Mouse (Mus musculus) ES-E14 (cell line): ENCODE data around the gene Otop2. TPM values are rescaled to one million over a fixed set of nuclear protein-coding genes. Genes with fewer than 3 reads are reported as not detected.

Experiments used
- DNase-seq: peaks from one replicate; pipeline ENCODE4 v3.0.0-alpha.2; 2013; ENCODE audit warnings: low read depth, low spot score
- H3K27ac ChIP-seq: 2 replicates; pipeline ENCODE4 v1.5.1; 2012; ENCODE audit warnings: low read depth, mild to moderate bottlenecking, low read length, moderate library complexity, mixed read lengths; ENCODE audit not compliant: poor library complexity, insufficient read depth, severe bottlenecking
- H3K36me3 ChIP-seq: 2 replicates; pipeline ENCODE4 v1.6.1; 2012; ENCODE audit warnings: mild to moderate bottlenecking, low read length, moderate library complexity, mixed read lengths; ENCODE audit not compliant: control insufficient read depth, poor library complexity, insufficient read depth, severe bottlenecking
- H3K4me1 ChIP-seq, 2 experiments: fragments of 150-350 bp in 1 of 2; sonication (generic) in 1 of 2; 2 replicates each; pipeline ENCODE4 v1.6.1; 2012; ENCODE audit warnings: low read length in 2 of 2, mild to moderate bottlenecking in 1 of 2, mixed read lengths in 1 of 2; ENCODE audit not compliant: control insufficient read depth in 2 of 2, insufficient read depth in 2 of 2, poor library complexity in 1 of 2
- H3K4me3 ChIP-seq, 2 experiments: fragments of 150-350 bp in 1 of 2; sonication (generic) in 1 of 2; 2 replicates each; pipeline ENCODE4 v1.5.1; 2012; ENCODE audit warnings: low read length in 2 of 2, low read depth in 1 of 2, mild to moderate bottlenecking in 1 of 2, mixed read lengths in 1 of 2; ENCODE audit not compliant: insufficient read depth in 1 of 2, poor library complexity in 1 of 2, severe bottlenecking in 1 of 2
- H3K9ac ChIP-seq: 2 replicates; pipeline ENCODE4 v1.6.1; 2012; ENCODE audit warnings: low read depth, mild to moderate bottlenecking, low read length, mixed read lengths; ENCODE audit not compliant: poor library complexity, insufficient read depth, severe bottlenecking
- H3K9me3 ChIP-seq: fragments of 150-350 bp; sonication (generic); 2 replicates; pipeline ENCODE4 v1.6.1; 2012; ENCODE audit warnings: low read depth, mild to moderate bottlenecking, low read length; ENCODE audit not compliant: control insufficient read depth, insufficient read depth
- CHD2 ChIP-seq: IDR thresholded peaks from 2 replicates; pipeline ENCODE4 v1.6.1; 2014; ENCODE audit warnings: mild to moderate bottlenecking, low read depth, low read length, inconsistent platforms
- HCFC1 ChIP-seq: IDR thresholded peaks from 2 replicates; pipeline ENCODE4 v1.6.1; 2012; ENCODE audit warnings: low read length, inconsistent platforms, borderline replicate concordance; ENCODE audit not compliant: insufficient read depth
- MAFK ChIP-seq: IDR thresholded peaks from 2 replicates; pipeline ENCODE4 v1.6.1; 2014; ENCODE audit warnings: mild to moderate bottlenecking, low read depth, low read length, inconsistent platforms; ENCODE audit not compliant: insufficient read depth
- ZC3H11A ChIP-seq: IDR thresholded peaks from 2 replicates; pipeline ENCODE4 v1.6.1; 2012; ENCODE audit warnings: low read depth, mild to moderate bottlenecking, inconsistent platforms, low read length, borderline replicate concordance
- ZNF384 ChIP-seq: IDR thresholded peaks from 2 replicates; pipeline ENCODE4 v1.6.1; 2012; ENCODE audit warnings: low read depth, low read length, inconsistent platforms
- in situ Hi-C, 2 experiments: fragments of 600-800 bp; cut with MboI; formaldehyde crosslinking; loops; one replicate each; pipeline ENCODE4 v1.15.1; 2025; ENCODE audit warnings: low sequenced_read_pairs in 2 of 2, inconsistent platforms in 1 of 2; ENCODE audit not compliant: unreplicated experiment in 2 of 2
- total RNA-seq: library from RNA; depleted of rRNA; stranded (reverse); fragments of 300-350 nt; gene quantifications from 2 replicates; pipeline ENCODE4 v1.2.3, GENCODE M21; 2012

Otop2 gene
- total RNA-seq, 1 experiment, result 0.18 TPM

DNA sequence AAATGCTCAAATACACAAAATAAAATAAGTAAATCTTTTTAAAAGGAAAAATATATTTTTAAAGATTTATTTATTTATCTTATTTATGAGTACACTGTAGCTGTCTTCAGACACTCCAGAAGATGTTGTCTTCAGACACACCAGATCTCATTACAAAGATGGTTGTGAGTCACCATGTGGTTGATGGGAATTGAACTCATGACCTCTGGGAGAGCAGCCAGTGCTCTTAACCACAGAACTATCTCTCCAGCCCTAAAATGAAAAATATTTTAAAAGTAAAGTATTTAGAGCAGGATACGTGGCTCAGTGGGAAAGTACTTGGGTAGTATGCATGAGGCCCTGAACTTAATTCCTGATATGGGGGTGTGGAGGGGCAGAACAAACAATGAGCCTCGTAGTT lies 5.6 kb upstream of the Otop2 start:
- no peak for TF ChIP-seq ZNF384
- TF ChIP-seq CHD2, result no peak
- TF ChIP-seq MAFK, result no peak
- TF ChIP-seq ZC3H11A, result no peak
- TF ChIP-seq HCFC1, result no peak
- DNase-seq, result no peak
- Histone ChIP-seq H3K36me3 (no peaks in the 10 kb centered on the region), H3K9me3 (no peaks in the 10 kb centered on the region), H3K27ac (no peak overlapping the region), H3K4me1 (peaks cover 0 to 5% of the 10 kb centered on the region in 2 experiments; a peak in 1 of 4 replicates), H3K4me3 (no peak overlapping the region), H3K9ac (no peak overlapping the region)
- in situ Hi-C loops, result no loop called here

DNA sequence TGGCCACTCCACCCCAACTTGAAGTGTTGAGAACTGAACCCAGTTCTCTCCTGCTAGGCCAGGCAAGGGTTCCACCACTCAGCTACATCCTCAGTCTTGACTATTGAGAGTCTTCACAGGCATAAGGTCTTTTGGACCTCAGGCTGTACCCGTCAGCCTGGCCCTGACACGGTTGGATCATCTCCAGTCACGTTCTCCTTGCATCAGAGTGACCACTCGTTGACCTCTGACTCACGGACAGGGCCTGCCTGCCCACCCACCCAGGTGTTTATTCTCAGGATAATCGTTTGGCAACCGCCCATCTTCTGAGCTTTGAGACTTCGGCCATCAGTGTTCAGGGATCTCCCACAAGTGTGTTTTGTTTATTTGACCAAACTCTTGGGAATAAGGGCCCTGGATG lies 3.8 kb upstream of the Otop2 start:
- Histone ChIP-seq H3K27ac (no peak overlapping the region), H3K9ac (no peak overlapping the region), H3K4me1 (peaks cover 0 to 7% of the 10 kb centered on the region in 2 experiments; a peak in 1 of 4 replicates), H3K36me3 (no peaks in the 10 kb centered on the region), H3K9me3 (no peaks in the 10 kb centered on the region), H3K4me3 (no peak overlapping the region)
- in situ Hi-C loops, result no loop called here
- no peak for DNase-seq
- TF ChIP-seq HCFC1 (no peak), MAFK (no peak), ZC3H11A (no peak)

DNA sequence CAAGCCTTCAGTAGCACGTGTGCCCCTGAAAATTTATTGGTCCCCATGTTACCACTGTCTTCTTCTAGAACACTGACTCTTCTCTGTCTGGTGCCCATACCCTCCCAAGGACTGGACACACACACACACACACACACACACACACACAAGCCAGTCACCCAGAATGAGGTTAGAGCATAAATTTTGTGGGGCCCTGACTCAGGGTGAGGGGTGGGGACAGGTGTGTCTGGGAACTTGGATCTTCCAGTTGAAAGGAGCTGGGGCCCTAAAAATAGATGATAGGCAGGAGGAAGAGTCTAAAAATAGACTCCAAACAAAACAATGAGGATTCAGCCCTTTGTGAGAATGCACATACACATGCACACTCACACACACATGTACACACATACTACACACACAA lies 1.8 kb downstream of the Otop2 start:
- in situ Hi-C loops, result no loop called here
- TF ChIP-seq HCFC1, result no peak

DNA sequence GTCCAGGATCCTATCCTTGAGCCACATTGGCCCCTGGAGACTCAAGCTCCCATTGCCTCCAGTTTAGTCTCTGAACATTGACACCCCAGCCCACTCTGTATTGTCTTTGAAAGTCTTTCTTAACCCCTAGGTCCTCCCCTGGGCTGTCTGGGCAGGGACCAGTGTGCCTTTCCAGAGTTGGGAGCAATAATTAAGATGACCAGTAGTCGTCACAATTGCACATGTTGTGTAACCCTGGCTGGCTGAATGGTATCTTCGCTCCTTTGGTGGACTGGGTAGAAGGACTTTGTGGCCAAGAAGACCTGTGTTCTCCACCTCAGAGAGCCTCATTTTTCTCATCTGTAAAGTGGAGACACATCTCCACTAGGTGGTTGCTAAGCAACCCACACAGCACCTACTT lies 7.3 kb downstream of the Otop2 start:
- no peak overlapping the region for H3K9ac ChIP-seq
- DNase-seq, result no peak
- no peaks in the 10 kb centered on the region for H3K36me3 ChIP-seq
- in situ Hi-C loops, result no loop called here
- peaks cover 2 to 3% of the 10 kb centered on the region in 2 experiments; a peak in 1 of 4 replicates for H3K4me1 ChIP-seq
- no peak overlapping the region for H3K27ac ChIP-seq
- TF ChIP-seq HCFC1 (no peak), ZC3H11A (no peak), CHD2 (no peak), ZNF384 (no peak)
- H3K4me3 ChIP-seq, result no peak overlapping the region
- H3K9me3 ChIP-seq, result no peaks in the 10 kb centered on the region

More for the DNA sequence above, 1.8 kb downstream of the Otop2 start:
- H3K27ac ChIP-seq, result no peak overlapping the region
- no peak overlapping the region for H3K9ac ChIP-seq
- H3K4me1 ChIP-seq, result 0 out of 4 replicates have a peak, but pooled peaks cover 0 to 7% of the 10 kb centered on the region in 2 experiments
- H3K4me3 ChIP-seq, result no peak overlapping the region
- no peaks in the 10 kb centered on the region for H3K9me3 ChIP-seq
- H3K36me3 ChIP-seq, result no peaks in the 10 kb centered on the region
- no peak for DNase-seq

DNA sequence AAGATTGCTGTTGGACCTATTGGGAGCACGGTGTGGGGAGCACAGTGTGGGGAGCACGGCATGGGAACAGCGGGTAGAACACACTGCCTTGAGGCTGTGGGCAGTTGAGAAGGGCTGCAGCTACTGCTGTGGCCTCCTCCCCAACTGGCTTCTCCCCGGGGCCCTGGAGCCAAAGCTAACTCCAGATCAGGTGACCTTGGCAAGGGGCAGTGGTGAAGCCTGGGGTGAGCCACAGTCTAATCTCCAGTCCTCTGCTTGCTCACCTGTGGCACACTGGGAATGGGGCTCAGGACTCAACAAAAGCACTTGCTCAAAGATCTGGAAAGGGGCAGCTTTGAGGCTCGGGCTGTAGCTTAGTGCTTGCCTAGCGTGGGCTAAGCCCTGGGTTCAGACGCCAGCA lies 10.2 kb downstream of the Otop2 start:
- no peak for TF ChIP-seq MAFK
- no peak for TF ChIP-seq HCFC1
- no peak for TF ChIP-seq CHD2
- no peak for TF ChIP-seq ZC3H11A
- TF ChIP-seq ZNF384, result no peak
- H3K4me3 ChIP-seq, result no peak overlapping the region
- H3K4me1 ChIP-seq, result peaks cover 2 to 6% of the 10 kb centered on the region in 2 experiments; a peak in 1 of 4 replicates
- H3K9ac ChIP-seq, result no peak overlapping the region
- in situ Hi-C loops, result no loop called here
- DNase-seq, result no peak
- no peaks in the 10 kb centered on the region for H3K36me3 ChIP-seq
- no peaks in the 10 kb centered on the region for H3K9me3 ChIP-seq
- no peak overlapping the region for H3K27ac ChIP-seq
